Mouse (Mus musculus) ovary, postnatal 14 days (tissue): ENCODE data around the gene Olfr1057.
"Not testable (repeated sequence)": the region's sequence is repeated elsewhere in the genome, so short reads cannot be mapped to it uniquely, and the experiment has no call there.

Source experiments
- DNase-seq: peaks from one replicate; pipeline ENCODE4 v3.0.0; 2022; ENCODE audit warnings: low spot score

Gene Olfr1057

GRCm38 (mm10) chr2:86378293-86378692 is at the start of gene Olfr1057:
Gene Olfr1057, minus strand, starts transcription at chr2:86378393.
- DNase-seq = no peak

- DNase-seq = not testable (repeated sequence)
Observed at GRCm38 (mm10) chr2:86426649-86427048, 48.5 kb upstream of the Olfr1057 start, which contains the start of gene Olfr1062. Gene Olfr1062, minus strand, starts transcription at chr2:86426749.

DNA sequence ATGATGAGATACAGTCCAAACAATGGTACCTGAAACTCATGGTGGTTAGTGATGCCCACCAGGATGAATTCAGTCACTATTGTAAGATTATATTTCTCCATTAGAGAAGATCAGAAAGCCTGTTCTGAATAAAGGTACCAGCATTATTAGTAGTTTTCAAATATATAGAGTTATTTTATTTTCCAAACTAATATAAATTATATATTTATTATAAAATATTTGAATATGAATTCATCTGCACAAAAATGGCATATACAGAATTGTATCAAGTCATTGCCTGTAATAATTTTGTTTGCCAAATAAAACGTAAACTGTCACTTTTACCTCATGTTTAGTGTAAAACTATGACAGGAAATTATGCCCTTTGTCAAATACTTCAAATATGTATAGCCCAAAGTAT is 35.8 kb upstream of the Olfr1057 start, which contains the start of gene Olfr1061:
Gene Olfr1061, minus strand, starts transcription at position 101 of the 400 bp plus-strand sequence.
- no peak for DNase-seq

DNA sequence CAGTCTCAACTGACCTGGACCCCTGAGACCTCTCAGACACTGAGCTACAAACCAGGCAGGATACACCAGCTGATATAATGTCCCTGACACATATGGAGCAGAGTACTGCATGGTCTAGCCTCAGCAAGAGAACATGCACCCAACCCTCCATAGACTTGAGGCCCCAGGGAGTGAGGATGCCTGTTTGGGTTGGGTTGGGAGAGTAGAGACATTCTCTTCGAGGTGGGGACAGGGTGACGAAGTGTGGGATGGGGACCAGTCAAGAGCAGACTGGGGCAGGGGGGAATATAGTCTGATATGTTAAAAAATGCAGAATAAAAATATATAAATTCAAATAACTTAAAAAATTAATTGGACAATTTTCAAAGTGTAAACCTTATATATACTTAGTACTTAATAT is 16.9 kb upstream of the Olfr1057 start:
- DNase-seq = no peak

DNA sequence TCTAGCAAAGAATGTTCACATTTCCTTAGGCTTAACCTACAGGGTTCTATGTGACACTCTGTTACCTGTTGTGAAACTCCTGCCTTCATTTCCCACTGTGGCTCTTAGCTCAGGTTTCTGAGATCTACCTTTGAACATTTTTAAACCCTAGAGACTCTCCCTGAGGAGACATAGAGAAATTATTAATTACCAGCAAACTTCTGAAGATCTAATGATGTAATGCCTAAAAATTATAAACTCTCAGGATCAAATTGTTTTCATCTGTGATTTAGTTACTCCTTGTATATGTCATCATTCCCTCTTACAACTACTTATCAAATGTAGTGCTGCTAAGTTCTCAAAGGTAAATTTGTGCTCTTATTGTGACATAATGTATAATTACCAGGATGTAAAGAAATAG is 10.3 kb upstream of the Olfr1057 start, which contains the start of gene Olfr1058:
Gene Olfr1058, minus strand, starts transcription at position 101 of the 400 bp plus-strand sequence.
- DNase-seq = not testable (repeated sequence)

DNA sequence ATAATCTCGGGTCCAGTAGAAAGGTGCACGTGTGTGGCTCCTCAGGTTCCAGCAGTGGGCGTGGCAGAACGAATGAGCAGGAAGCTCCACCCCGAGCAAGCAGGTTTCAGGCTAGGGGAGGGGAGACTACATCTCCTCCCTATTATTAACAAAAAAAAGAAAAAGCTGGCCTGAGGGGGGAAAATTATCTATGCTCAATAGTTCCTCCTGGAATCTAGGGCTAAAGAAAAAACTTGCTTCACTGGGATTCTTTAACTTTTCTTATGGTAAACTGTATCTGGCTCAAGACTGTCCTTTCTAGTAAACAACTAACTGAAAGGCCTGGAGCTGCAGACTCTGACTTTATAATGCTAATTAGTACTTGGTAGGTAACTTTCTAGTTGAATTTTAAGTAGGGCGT is 11.9 kb downstream of the Olfr1057 start:
- DNase-seq = not testable (repeated sequence)

- DNase-seq = no peak
Observed at GRCm38 (mm10) chr2:86362369-86362768, 15.8 kb downstream of the Olfr1057 start, which contains the start of gene Olfr1056. Gene Olfr1056, minus strand, starts transcription at chr2:86362469.

DNA sequence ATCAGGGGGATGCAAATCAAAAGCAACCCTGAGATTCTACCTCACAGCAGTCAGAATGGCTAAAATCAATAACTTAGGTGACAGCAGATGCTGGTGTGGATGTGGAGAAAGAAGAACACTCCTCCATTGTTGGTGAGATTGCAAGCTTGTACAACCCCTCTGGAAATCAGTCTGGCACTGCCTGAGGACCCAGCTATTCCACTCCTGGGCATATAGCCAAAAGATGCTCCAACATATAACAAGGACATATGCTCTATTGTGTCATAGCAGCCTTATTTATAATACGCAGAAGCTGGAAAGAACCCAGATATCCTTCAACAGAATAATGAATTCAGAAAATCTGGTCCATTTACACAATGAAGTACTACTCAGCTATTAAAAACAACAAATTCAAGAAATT is 26.4 kb downstream of the Olfr1057 start:
- not testable (repeated sequence) for DNase-seq

- DNase-seq = no peak
Observed at GRCm38 (mm10) chr2:86350184-86350583, 28.0 kb downstream of the Olfr1057 start, which contains the start of gene Olfr1055. Gene Olfr1055, minus strand, starts transcription at chr2:86350284.

GRCm38 (mm10) chr2:86335333-86335732 is 42.9 kb downstream of the Olfr1057 start, which contains the start of gene Olfr1054:
Gene Olfr1054, minus strand, starts transcription at chr2:86335433.
- DNase-seq = no peak
